Mouse (Mus musculus) adipocyte (in vitro differentiated cells): ENCODE results near the gene Chtf18.
"Not testable (repeated sequence)": the region's sequence is repeated elsewhere in the genome, so short reads cannot be mapped to it uniquely, and the experiment has no call there.

Experiments used
- DNase-seq: peaks from one replicate; pipeline ENCODE4 v3.0.0-alpha.2; 2016; ENCODE audit warnings: low spot score

Chtf18 gene

GRCm38 (mm10) chr17:25727265-25728008, at the start of gene Chtf18, which contains the start of gene Rpusd1:
Chtf18 (minus strand) TSS chr17:25727419.
Rpusd1 (plus strand) TSS chr17:25727670.
- peak; percentile 100 for DNase-seq

GRCm38 (mm10) chr17:25775318-25776062, 48.3 kb upstream of the Chtf18 start:
- no peak for DNase-seq

- peak; percentile 99 for DNase-seq
Measured at GRCm38 (mm10) chr17:25773549-25774120, 46.4 kb upstream of the Chtf18 start, which contains the start of gene Narfl. Narfl (plus strand) TSS chr17:25773776.

GRCm38 (mm10) chr17:25769331-25769730, 42.1 kb upstream of the Chtf18 start:
- DNase-seq, result no peak

- DNase-seq, result no peak
Measured at GRCm38 (mm10) chr17:25765886-25766285, 38.7 kb upstream of the Chtf18 start.

- no peak for DNase-seq
Measured at GRCm38 (mm10) chr17:25762591-25762990, 35.4 kb upstream of the Chtf18 start.

- DNase-seq, result no peak
Measured at GRCm38 (mm10) chr17:25761561-25761970, 34.3 kb upstream of the Chtf18 start.

GRCm38 (mm10) chr17:25760148-25760547, 32.9 kb upstream of the Chtf18 start:
- DNase-seq, result no peak

GRCm38 (mm10) chr17:25757691-25758090, 30.5 kb upstream of the Chtf18 start:
- DNase-seq, result no peak

- peak; percentile 27 for DNase-seq
Measured at GRCm38 (mm10) chr17:25756378-25757242, 29.4 kb upstream of the Chtf18 start.

- DNase-seq, result peak; percentile 40
Measured at GRCm38 (mm10) chr17:25755627-25756377, 28.6 kb upstream of the Chtf18 start.

GRCm38 (mm10) chr17:25755086-25755485, 27.9 kb upstream of the Chtf18 start:
- DNase-seq, result no peak

- DNase-seq, result no peak
Measured at GRCm38 (mm10) chr17:25754241-25754640, 27.0 kb upstream of the Chtf18 start, which contains the start of gene Msln. Msln (minus strand) TSS chr17:25754378.

GRCm38 (mm10) chr17:25751446-25751845, 24.2 kb upstream of the Chtf18 start:
- peak; percentile 66 for DNase-seq

GRCm38 (mm10) chr17:25749314-25749713, 22.1 kb upstream of the Chtf18 start:
- no peak for DNase-seq

- no peak for DNase-seq
Measured at GRCm38 (mm10) chr17:25748238-25748637, 21.0 kb upstream of the Chtf18 start.

GRCm38 (mm10) chr17:25744311-25744710, 17.1 kb upstream of the Chtf18 start:
- no peak for DNase-seq

GRCm38 (mm10) chr17:25743831-25744230, 16.6 kb upstream of the Chtf18 start:
- no peak for DNase-seq

- DNase-seq, result not testable (repeated sequence)
Measured at GRCm38 (mm10) chr17:25741471-25741870, 14.3 kb upstream of the Chtf18 start.

GRCm38 (mm10) chr17:25738861-25739260, 11.6 kb upstream of the Chtf18 start:
- no peak for DNase-seq

- no peak for DNase-seq
Measured at GRCm38 (mm10) chr17:25735745-25736144, 8.5 kb upstream of the Chtf18 start, which contains the start of gene Mslnl. Mslnl (plus strand) TSS chr17:25736042.
